Mouse (Mus musculus): ENCODE results near the gene Gas2l1. TPM values are rescaled to one million over a fixed set of nuclear protein-coding genes. Genes with fewer than 3 reads are reported as not detected.
A peak's percentile ranks its signal among the peaks of the same experiment; 100 is the strongest.

Gene Gas2l1
- polyA plus RNA-seq, 1 experiment, result 40.2 TPM

GRCm38 (mm10) chr11:5028228-5028627 lies 36.9 kb downstream of the Gas2l1 start:
- WGBS, result 92% methylated on average over 7 of the region's 7 CpGs
- DNase-seq, result no peak
- Histone ChIP-seq H3K36me3 (ENCODE audit: control insufficient read depth, insufficient read depth, low read length) (peaks cover 4% of the 10 kb centered on the region; the same call in 1 of the 2 replicates), H3K4me1 (ENCODE audit: control insufficient read depth, insufficient read depth, low read length) (no peaks in the 10 kb centered on the region), H3K27me3 (replicated peaks; ENCODE audit: control insufficient read depth, insufficient read depth, low read length) (no peaks in the 10 kb centered on the region), H3K4me3 (ENCODE audit: insufficient read depth, low read depth, low read length) (no peak overlapping the region), H3K27ac (ENCODE audit: insufficient read depth, low read depth, low read length) (no peak overlapping the region)
- TF ChIP-seq CTCF (conservative IDR thresholded peaks at IDR 0.05; ENCODE audit: insufficient read depth, insufficient read length, low read depth, low read length) (no peak), POLR2A (IDR thresholded peaks at IDR 0.05; ENCODE audit: low read depth, low read length) (no peak)

GRCm38 (mm10) chr11:5025108-5025507 lies 40.0 kb downstream of the Gas2l1 start:
- Histone ChIP-seq H3K27me3 (replicated peaks; ENCODE audit: control insufficient read depth, insufficient read depth, low read length) (no peaks in the 10 kb centered on the region), H3K36me3 (ENCODE audit: control insufficient read depth, insufficient read depth, low read length) (peaks cover 2% of the 10 kb centered on the region; the same call in 1 of the 2 replicates), H3K4me1 (ENCODE audit: control insufficient read depth, insufficient read depth, low read length) (no peaks in the 10 kb centered on the region), H3K4me3 (ENCODE audit: insufficient read depth, low read depth, low read length) (no peak overlapping the region), H3K27ac (ENCODE audit: insufficient read depth, low read depth, low read length) (no peak overlapping the region)
- no peak for DNase-seq
- 94% methylated on average over 1 of the region's 1 CpGs for WGBS
- TF ChIP-seq CTCF (conservative IDR thresholded peaks at IDR 0.05; ENCODE audit: insufficient read depth, insufficient read length, low read depth, low read length), result no peak
- no peak for TF ChIP-seq POLR2A (IDR thresholded peaks at IDR 0.05; ENCODE audit: low read depth, low read length)

GRCm38 (mm10) chr11:5017506-5017905 lies 47.6 kb downstream of the Gas2l1 start:
- TF ChIP-seq POLR2A (IDR thresholded peaks at IDR 0.05; ENCODE audit: low read depth, low read length), result no peak
- peak; percentile 41 for TF ChIP-seq CTCF (conservative IDR thresholded peaks at IDR 0.05; ENCODE audit: insufficient read depth, insufficient read length, low read depth, low read length)
- no peaks in the 10 kb centered on the region for H3K27me3 ChIP-seq (replicated peaks; ENCODE audit: control insufficient read depth, insufficient read depth, low read length)
- no peak for DNase-seq
- no peak overlapping the region for H3K4me3 ChIP-seq (ENCODE audit: insufficient read depth, low read depth, low read length)
- no peaks in the 10 kb centered on the region for H3K4me1 ChIP-seq (ENCODE audit: control insufficient read depth, insufficient read depth, low read length)
- H3K36me3 ChIP-seq (ENCODE audit: control insufficient read depth, insufficient read depth, low read length), result peaks cover 1% of the 10 kb centered on the region
- no peak overlapping the region for H3K27ac ChIP-seq (ENCODE audit: insufficient read depth, low read depth, low read length)
- WGBS, result 53% methylated on average over 6 of the region's 6 CpGs

- H3K27me3 ChIP-seq (replicated peaks; ENCODE audit: control insufficient read depth, insufficient read depth, low read length), result no peaks in the 10 kb centered on the region
Measured at GRCm38 (mm10) chr11:5016286-5016685, 48.8 kb downstream of the Gas2l1 start.

GRCm38 (mm10) chr11:5015720-5016119 lies 49.4 kb downstream of the Gas2l1 start:
- Histone ChIP-seq H3K27ac (ENCODE audit: insufficient read depth, low read depth, low read length) (no peak overlapping the region), H3K4me3 (ENCODE audit: insufficient read depth, low read depth, low read length) (no peak overlapping the region), H3K27me3 (replicated peaks; ENCODE audit: control insufficient read depth, insufficient read depth, low read length) (no peaks in the 10 kb centered on the region), H3K36me3 (ENCODE audit: control insufficient read depth, insufficient read depth, low read length) (peaks cover 1% of the 10 kb centered on the region), H3K4me1 (ENCODE audit: control insufficient read depth, insufficient read depth, low read length) (no peaks in the 10 kb centered on the region)
- TF ChIP-seq POLR2A (IDR thresholded peaks at IDR 0.05; ENCODE audit: low read depth, low read length) (no peak), CTCF (conservative IDR thresholded peaks at IDR 0.05; ENCODE audit: insufficient read depth, insufficient read length, low read depth, low read length) (peak; percentile 70)
- DNase-seq, result peak; percentile 72
- whole genome bisulfite sequencing, result 44% methylated on average over 2 of the region's 2 CpGs

More at GRCm38 (mm10) chr11:5016286-5016685, 48.8 kb downstream of the Gas2l1 start:
- no peak overlapping the region for H3K27ac ChIP-seq (ENCODE audit: insufficient read depth, low read depth, low read length)
- H3K4me3 ChIP-seq (ENCODE audit: insufficient read depth, low read depth, low read length), result no peak overlapping the region
- 92% methylated on average over 5 of the region's 5 CpGs for WGBS
- no peak for DNase-seq
- no peaks in the 10 kb centered on the region for H3K4me1 ChIP-seq (ENCODE audit: control insufficient read depth, insufficient read depth, low read length)
- peaks cover 1% of the 10 kb centered on the region for H3K36me3 ChIP-seq (ENCODE audit: control insufficient read depth, insufficient read depth, low read length)
- no peak for TF ChIP-seq CTCF (conservative IDR thresholded peaks at IDR 0.05; ENCODE audit: insufficient read depth, insufficient read length, low read depth, low read length)
- no peak for TF ChIP-seq POLR2A (IDR thresholded peaks at IDR 0.05; ENCODE audit: low read depth, low read length)

- no peak for TF ChIP-seq CTCF (conservative IDR thresholded peaks at IDR 0.05; ENCODE audit: insufficient read depth, insufficient read length, low read depth, low read length)
- Histone ChIP-seq H3K4me3 (ENCODE audit: insufficient read depth, low read depth, low read length) (no peak overlapping the region), H3K36me3 (ENCODE audit: control insufficient read depth, insufficient read depth, low read length) (peaks cover 3% of the 10 kb centered on the region), H3K27ac (ENCODE audit: insufficient read depth, low read depth, low read length) (no peak overlapping the region), H3K4me1 (ENCODE audit: control insufficient read depth, insufficient read depth, low read length) (no peaks in the 10 kb centered on the region), H3K27me3 (replicated peaks; ENCODE audit: control insufficient read depth, insufficient read depth, low read length) (no peaks in the 10 kb centered on the region)
- WGBS, result 62% methylated on average over 5 of the region's 5 CpGs
- DNase-seq, result no peak
Measured at GRCm38 (mm10) chr11:5012213-5012715, 52.9 kb downstream of the Gas2l1 start.

- H3K4me3 ChIP-seq (ENCODE audit: insufficient read depth, low read depth, low read length), result no peak overlapping the region
- no peaks in the 10 kb centered on the region for H3K4me1 ChIP-seq (ENCODE audit: control insufficient read depth, insufficient read depth, low read length)
- H3K27ac ChIP-seq (ENCODE audit: insufficient read depth, low read depth, low read length), result no peak overlapping the region
- 68% methylated on average over 1 of the region's 1 CpGs for WGBS
- H3K27me3 ChIP-seq (replicated peaks; ENCODE audit: control insufficient read depth, insufficient read depth, low read length), result no peaks in the 10 kb centered on the region
- peaks cover 1% of the 10 kb centered on the region for H3K36me3 ChIP-seq (ENCODE audit: control insufficient read depth, insufficient read depth, low read length)
- TF ChIP-seq CTCF (conservative IDR thresholded peaks at IDR 0.05; ENCODE audit: insufficient read depth, insufficient read length, low read depth, low read length), result no peak
- DNase-seq, result no peak
Measured at GRCm38 (mm10) chr11:5011480-5011879, 53.6 kb downstream of the Gas2l1 start.

Measured in kidney, adult 2 months (tissue).